Mouse (Mus musculus): ENCODE results near the gene Ramp1. TPM values are rescaled to one million over a fixed set of nuclear protein-coding genes. Genes with fewer than 3 reads are reported as not detected.
A peak's percentile ranks its signal among the peaks of the same experiment; 100 is the strongest.

The Ramp1 gene
- polyA plus RNA-seq, 1 experiment from 2014 or later, result 0.47 TPM

GRCm38 (mm10) chr1:91249564-91250414 is 70.2 kb downstream of the Ramp1 start, which contains the start of gene Ube2f:
Gene Ube2f, plus strand, starts transcription at chr1:91250304.
- WGBS, result 1% methylated on average over 43 of the region's 43 CpGs
- Histone ChIP-seq H3K27me3 (ENCODE audit: control insufficient read depth, insufficient read depth, low read length) (no peaks in the 10 kb centered on the region), H3K9me3 (ENCODE audit: control insufficient read depth, low read length) (no peaks in the 10 kb centered on the region), H3K27ac (replicated peaks; ENCODE audit: low read depth, low read length) (peak within 1 kb of the TSS; percentile 53; the same call in 1 of the 2 replicates), H3K36me3 (ENCODE audit: control insufficient read depth, insufficient read depth, low read length) (no peaks in the 10 kb centered on the region), H3K4me1 (ENCODE audit: control insufficient read depth, insufficient read depth, low read length) (peaks cover 13% of the 10 kb centered on the region), H3K4me3 (ENCODE audit: low read depth, low read length) (peak within 1 kb of the TSS; percentile 93), H3K9ac (ENCODE audit: low read length) (peak within 1 kb of the TSS; percentile 96), H3K4me2 (ENCODE audit: low read depth, severe bottlenecking) (peak within 1 kb of the TSS; percentile 79)
- DNase-seq (ENCODE audit: low spot score) (peak; percentile 93), ATAC-seq (ENCODE audit: insufficient number of reproducible peaks, low FRiP score, low TSS enrichment, low read depth) (peak; percentile 99)

GRCm38 (mm10) chr1:91250415-91251147 is 71.0 kb downstream of the Ramp1 start:
- no peak for ATAC-seq (ENCODE audit: insufficient number of reproducible peaks, low FRiP score, low TSS enrichment, low read depth)

GRCm38 (mm10) chr1:91251148-91251650 is 71.6 kb downstream of the Ramp1 start:
- H3K27me3 ChIP-seq (ENCODE audit: control insufficient read depth, insufficient read depth, low read length), result no peaks in the 10 kb centered on the region
- H3K9me3 ChIP-seq (ENCODE audit: control insufficient read depth, low read length), result no peaks in the 10 kb centered on the region
- peak overlapping the region; percentile 77 for H3K4me2 ChIP-seq (ENCODE audit: low read depth, severe bottlenecking)
- H3K4me3 ChIP-seq (ENCODE audit: low read depth, low read length), result peak overlapping the region; percentile 93
- ATAC-seq (ENCODE audit: insufficient number of reproducible peaks, low FRiP score, low TSS enrichment, low read depth) (no peak), DNase-seq (ENCODE audit: low spot score) (no peak)
- peaks cover 13% of the 10 kb centered on the region for H3K4me1 ChIP-seq (ENCODE audit: control insufficient read depth, insufficient read depth, low read length)
- 51% methylated on average over 5 of the region's 5 CpGs for WGBS
- no peak overlapping the region for H3K27ac ChIP-seq (replicated peaks; ENCODE audit: low read depth, low read length)
- H3K36me3 ChIP-seq (ENCODE audit: control insufficient read depth, insufficient read depth, low read length), result no peaks in the 10 kb centered on the region; the same call in 1 of the 2 replicates
- H3K9ac ChIP-seq (ENCODE audit: low read length), result peak overlapping the region; percentile 96

More at GRCm38 (mm10) chr1:91250415-91251147, 71.0 kb downstream of the Ramp1 start:
- Histone ChIP-seq H3K9me3 (ENCODE audit: control insufficient read depth, low read length) (no peaks in the 10 kb centered on the region), H3K9ac (ENCODE audit: low read length) (peak overlapping the region; percentile 96), H3K4me3 (ENCODE audit: low read depth, low read length) (peak overlapping the region; percentile 93), H3K4me2 (ENCODE audit: low read depth, severe bottlenecking) (peak overlapping the region; percentile 77), H3K36me3 (ENCODE audit: control insufficient read depth, insufficient read depth, low read length) (no peaks in the 10 kb centered on the region; the same call in 1 of the 2 replicates), H3K27me3 (ENCODE audit: control insufficient read depth, insufficient read depth, low read length) (no peaks in the 10 kb centered on the region), H3K27ac (replicated peaks; ENCODE audit: low read depth, low read length) (0 out of 2 replicates have a peak overlapping the region, but pooled peaks have one; percentile 36), H3K4me1 (ENCODE audit: control insufficient read depth, insufficient read depth, low read length) (peaks cover 13% of the 10 kb centered on the region)
- peak; percentile 40 for DNase-seq (ENCODE audit: low spot score)
- WGBS, result under 1% methylated on average over 70 of the region's 70 CpGs

- H3K9ac ChIP-seq (ENCODE audit: low read length), result no peak overlapping the region
These were observed 72.3 kb downstream of the Ramp1 start for GRCm38 (mm10) chr1:91251927-91252326.

GRCm38 (mm10) chr1:91257918-91258317 is 78.3 kb downstream of the Ramp1 start:
- no peak for ATAC-seq (ENCODE audit: insufficient number of reproducible peaks, low FRiP score, low TSS enrichment, low read depth)
- Histone ChIP-seq H3K4me2 (ENCODE audit: low read depth, severe bottlenecking) (no peak overlapping the region), H3K9ac (ENCODE audit: low read length) (no peak overlapping the region), H3K27ac (replicated peaks; ENCODE audit: low read depth, low read length) (no peak overlapping the region), H3K9me3 (ENCODE audit: control insufficient read depth, low read length) (no peaks in the 10 kb centered on the region), H3K27me3 (ENCODE audit: control insufficient read depth, insufficient read depth, low read length) (no peaks in the 10 kb centered on the region), H3K4me1 (ENCODE audit: control insufficient read depth, insufficient read depth, low read length) (no peaks in the 10 kb centered on the region), H3K4me3 (ENCODE audit: low read depth, low read length) (no peak overlapping the region), H3K36me3 (ENCODE audit: control insufficient read depth, insufficient read depth, low read length) (no peaks in the 10 kb centered on the region; the same call in 1 of the 2 replicates)
- DNase-seq (ENCODE audit: low spot score), result no peak

More at GRCm38 (mm10) chr1:91251927-91252326, 72.3 kb downstream of the Ramp1 start:
- Histone ChIP-seq H3K9me3 (ENCODE audit: control insufficient read depth, low read length) (no peaks in the 10 kb centered on the region), H3K27me3 (ENCODE audit: control insufficient read depth, insufficient read depth, low read length) (no peaks in the 10 kb centered on the region), H3K27ac (replicated peaks; ENCODE audit: low read depth, low read length) (no peak overlapping the region), H3K36me3 (ENCODE audit: control insufficient read depth, insufficient read depth, low read length) (no peaks in the 10 kb centered on the region; the same call in 1 of the 2 replicates), H3K4me3 (ENCODE audit: low read depth, low read length) (no peak overlapping the region), H3K4me2 (ENCODE audit: low read depth, severe bottlenecking) (peak overlapping the region; percentile 10; the same call in 1 of the 2 replicates), H3K4me1 (ENCODE audit: control insufficient read depth, insufficient read depth, low read length) (peaks cover 13% of the 10 kb centered on the region)
- 75% methylated on average over 8 of the region's 8 CpGs for WGBS
- DNase-seq (ENCODE audit: low spot score) (peak; percentile 27), ATAC-seq (ENCODE audit: insufficient number of reproducible peaks, low FRiP score, low TSS enrichment, low read depth) (no peak)

GRCm38 (mm10) chr1:91259794-91260193 is 80.2 kb downstream of the Ramp1 start:
- Histone ChIP-seq H3K36me3 (ENCODE audit: control insufficient read depth, insufficient read depth, low read length) (no peaks in the 10 kb centered on the region; the same call in 1 of the 2 replicates), H3K9ac (ENCODE audit: low read length) (no peak overlapping the region), H3K9me3 (ENCODE audit: control insufficient read depth, low read length) (no peaks in the 10 kb centered on the region), H3K4me1 (ENCODE audit: control insufficient read depth, insufficient read depth, low read length) (no peaks in the 10 kb centered on the region), H3K4me3 (ENCODE audit: low read depth, low read length) (no peak overlapping the region), H3K4me2 (ENCODE audit: low read depth, severe bottlenecking) (no peak overlapping the region), H3K27me3 (ENCODE audit: control insufficient read depth, insufficient read depth, low read length) (no peaks in the 10 kb centered on the region), H3K27ac (replicated peaks; ENCODE audit: low read depth, low read length) (no peak overlapping the region)
- DNase-seq (ENCODE audit: low spot score) (no peak), ATAC-seq (ENCODE audit: insufficient number of reproducible peaks, low FRiP score, low TSS enrichment, low read depth) (no peak)
- 89% methylated on average over 5 of the region's 5 CpGs for WGBS

GRCm38 (mm10) chr1:91262508-91262907 is 82.9 kb downstream of the Ramp1 start:
- WGBS, result 92% methylated on average over 7 of the region's 7 CpGs
- no peaks in the 10 kb centered on the region for H3K4me1 ChIP-seq (ENCODE audit: control insufficient read depth, insufficient read depth, low read length)
- H3K4me3 ChIP-seq (ENCODE audit: low read depth, low read length), result no peak overlapping the region
- H3K36me3 ChIP-seq (ENCODE audit: control insufficient read depth, insufficient read depth, low read length), result no peaks in the 10 kb centered on the region; the same call in 1 of the 2 replicates
- ATAC-seq (ENCODE audit: insufficient number of reproducible peaks, low FRiP score, low TSS enrichment, low read depth), result no peak
- H3K27me3 ChIP-seq (ENCODE audit: control insufficient read depth, insufficient read depth, low read length), result no peaks in the 10 kb centered on the region
- DNase-seq (ENCODE audit: low spot score), result no peak
- no peak overlapping the region for H3K27ac ChIP-seq (replicated peaks; ENCODE audit: low read depth, low read length)
- H3K4me2 ChIP-seq (ENCODE audit: low read depth, severe bottlenecking), result no peak overlapping the region
- H3K9me3 ChIP-seq (ENCODE audit: control insufficient read depth, low read length), result no peaks in the 10 kb centered on the region
- H3K9ac ChIP-seq (ENCODE audit: low read length), result no peak overlapping the region

GRCm38 (mm10) chr1:91272260-91272659 is 92.6 kb downstream of the Ramp1 start:
- no peaks in the 10 kb centered on the region for H3K9me3 ChIP-seq (ENCODE audit: control insufficient read depth, low read length)
- H3K27me3 ChIP-seq (ENCODE audit: control insufficient read depth, insufficient read depth, low read length), result no peaks in the 10 kb centered on the region
- peaks cover 3% of the 10 kb centered on the region; the same call in 1 of the 2 replicates for H3K36me3 ChIP-seq (ENCODE audit: control insufficient read depth, insufficient read depth, low read length)
- no peaks in the 10 kb centered on the region for H3K4me1 ChIP-seq (ENCODE audit: control insufficient read depth, insufficient read depth, low read length)
- WGBS, result 88% methylated on average over 2 of the region's 2 CpGs
- H3K4me3 ChIP-seq (ENCODE audit: low read depth, low read length), result no peak overlapping the region
- ATAC-seq (ENCODE audit: insufficient number of reproducible peaks, low FRiP score, low TSS enrichment, low read depth), result no peak
- H3K4me2 ChIP-seq (ENCODE audit: low read depth, severe bottlenecking), result no peak overlapping the region
- H3K27ac ChIP-seq (replicated peaks; ENCODE audit: low read depth, low read length), result no peak overlapping the region
- no peak overlapping the region for H3K9ac ChIP-seq (ENCODE audit: low read length)
- no peak for DNase-seq (ENCODE audit: low spot score)

All from limb, embryonic 11.5 days (tissue).